7 mouse cellular contexts compared by ENCODE assay signal in genomic region chr19:56721387-56722211, GRCm38 (mm10). TPM values are rescaled to one million over a fixed set of nuclear protein-coding genes. Genes with fewer than 3 reads are reported as not detected.
A peak's percentile ranks its signal among the peaks of the same experiment; 100 is the strongest.
DNase-seq lines count a peak whose midpoint lies in the region.

TSS of gene Adrb1 (plus strand) at chr19:56722199.

- H3K36me3 ChIP-seq in megakaryocyte, embryonic 14.5 days (replicated peaks; ENCODE audit: low read length), result no peaks in the 10 kb centered on the region

- DNase-seq in adrenal gland, adult 2 months, result peak; percentile 78
- peak; percentile 12 to 26 for DNase-seq in cerebellum, postnatal 36 days
- DNase-seq in gastrocnemius, postnatal 14 days, result peak; percentile 73
- DNase-seq in induced T-regulatory cell, adult 2 months (ENCODE audit: low read depth), result peak; percentile 18
- peak; percentile 85 to 89 for DNase-seq in left cerebral cortex, postnatal 25 days (ENCODE audit: low spot score in 2 of 2)
- DNase-seq in right cerebral cortex, postnatal 4 days, result peak; percentile 82

- peaks cover 42% of the 10 kb centered on the region for H3K4me1 ChIP-seq in megakaryocyte, embryonic 14.5 days

- peak within 1 kb of the TSS; percentile 91 for H3K4me3 ChIP-seq in megakaryocyte, embryonic 14.5 days (replicated peaks)

- peaks cover 91% of the 10 kb centered on the region for H3K27me3 ChIP-seq in megakaryocyte, embryonic 14.5 days (replicated peaks)

- intact Hi-C loops in gastrocnemius, postnatal 14 days (cut with DNase I; ENCODE audit: low total_unique reads), result no loop called here
- intact Hi-C loops in left cerebral cortex, postnatal 25 days (cut with DNase I), result loop anchor here (1.0 to 5.0 kb wide), 3 partner anchors 24 to 299 kb away; no protein-coding TSS in a partner anchor

- H3K9me3 ChIP-seq in megakaryocyte, embryonic 14.5 days, result no peaks in the 10 kb centered on the region

RNA-seq across cellular contexts. Expression of gene Adrb1, which starts in this region (rescaled TPM):
- 1 to 10 TPM; 2.1 to 7.5 TPM for total RNA-seq in adrenal gland, adult 2 months (2021)
- 9.5 and 13.9 TPM in 2 replicates for polyA plus RNA-seq in adrenal gland, adult 2 months (2012; rRNA removed)
- total RNA-seq in gastrocnemius, postnatal 14 days (2021), result under 1 TPM; 0.27 to 0.53 TPM
- 10 to 100 TPM; 45.1 to 48.1 TPM for total RNA-seq in left cerebral cortex, postnatal 25 days (2021)
- not detected in 2 replicates for polyA plus RNA-seq in megakaryocyte, embryonic 14.5 days (2012; ENCODE audit: insufficient read depth, low replicate concordance)

Comparison
In these comparisons a context has a peak if more than half of its experiments do, and no peak if none do; other contexts are left out.
1. Peak in every context shown above with its lines: DNase-seq and H3K4me3 ChIP-seq.
2. RNA of gene Adrb1 (total RNA-seq): 45.1 to 48.1 TPM in left cerebral cortex, postnatal 25 days; 2.1 to 7.5 TPM in adrenal gland, adult 2 months and 0.27 to 0.53 TPM in gastrocnemius, postnatal 14 days; every median in the first group is over 4 times any median in the second.
3. RNA of gene Adrb1 (polyA plus RNA-seq): 9.5 to 13.9 TPM in adrenal gland, adult 2 months; not detected in megakaryocyte, embryonic 14.5 days; every median in the first group is over 10 times any median in the second.
4. Peak in DNase-seq in gastrocnemius, postnatal 14 days; RNA of the gene not detected or under 1 TPM.
5. DNase-seq: peak in every context shown above with its lines; median percentile 87 in left cerebral cortex, postnatal 25 days; 82 in right cerebral cortex, postnatal 4 days; 78 in adrenal gland, adult 2 months; 73 in gastrocnemius, postnatal 14 days; 19 in cerebellum, postnatal 36 days; 18 in induced T-regulatory cell, adult 2 months.